Mouse (Mus musculus) erythroblast, embryonic 14.5 days (primary cell): ENCODE measurements around the gene Ttc38. TPM values are rescaled to one million over a fixed set of nuclear protein-coding genes. Genes with fewer than 3 reads are reported as not detected.

Experiments
- H3K27me3 ChIP-seq: 2 replicates; pipeline ENCODE4 v1.6.1; 2012; ENCODE audit warnings: inconsistent platforms; ENCODE audit not compliant: control insufficient read depth
- H3K36me3 ChIP-seq: 2 replicates; pipeline ENCODE4 v1.6.1; 2012; ENCODE audit warnings: mild to moderate bottlenecking, inconsistent platforms; ENCODE audit not compliant: control insufficient read depth
- H3K4me1 ChIP-seq: 2 replicates; pipeline ENCODE4 v1.6.1; 2012; ENCODE audit warnings: inconsistent platforms; ENCODE audit not compliant: control insufficient read depth
- H3K4me3 ChIP-seq: replicated peaks from 2 replicates; pipeline ENCODE3; 2012; ENCODE audit warnings: moderate library complexity, mild to moderate bottlenecking, inconsistent platforms
- H3K9me3 ChIP-seq: 2 replicates; pipeline ENCODE4 v1.6.1; 2012; ENCODE audit warnings: low read length, inconsistent platforms, mixed read lengths; ENCODE audit not compliant: control insufficient read depth
- GATA1 ChIP-seq: IDR thresholded peaks from 2 replicates; pipeline ENCODE4 v1.6.1; 2012; ENCODE audit warnings: low read length, inconsistent platforms, mixed read lengths
- TAL1 ChIP-seq: IDR thresholded peaks from 3 replicates; pipeline ENCODE4 v1.6.1; 2012; ENCODE audit warnings: low read length, inconsistent platforms, mixed read lengths
- polyA plus RNA-seq: library from polyadenylated mRNA; stranded (reverse); fragments of >175 nt; gene quantifications from 2 replicates; pipeline ENCODE4 v1.2.3, GENCODE M21; 2012

Gene Ttc38
- polyA plus RNA-seq: 0.16 and 0.30 TPM in 2 replicates

DNA sequence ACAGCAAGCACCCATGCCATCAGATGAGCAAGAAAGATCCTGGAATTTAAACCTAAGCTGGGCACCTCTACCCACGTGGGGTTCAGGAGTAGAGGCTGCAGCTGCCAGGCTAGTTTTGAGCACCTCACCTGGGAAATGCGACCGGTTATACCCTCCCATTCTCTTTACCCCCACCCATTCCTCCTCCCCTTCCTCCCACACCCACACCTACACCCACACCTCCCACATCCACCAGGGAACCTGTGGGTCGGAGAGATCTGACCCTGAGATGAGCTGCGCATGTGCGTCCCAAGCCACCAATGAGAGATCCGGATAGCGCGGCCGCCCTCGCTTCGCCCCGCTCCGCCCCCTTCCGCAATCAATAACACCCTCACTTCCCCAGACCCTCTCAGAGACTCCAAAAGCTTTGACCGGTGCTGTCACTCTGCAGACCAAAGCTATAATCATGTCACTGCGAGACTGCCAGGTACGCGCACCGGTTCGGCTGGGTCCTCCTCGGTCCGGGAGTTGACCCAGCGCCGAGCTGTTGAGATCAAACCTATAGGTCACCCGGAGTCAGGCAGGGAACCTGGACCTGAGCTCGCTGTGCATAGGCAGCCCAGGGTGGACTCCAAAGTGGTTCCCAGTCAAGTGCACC, at the start of gene Ttc38:
Ttc38 (plus strand) TSS at position 353 of the 637 bp plus-strand sequence.
- Histone ChIP-seq H3K27me3 (no peaks in the 10 kb centered on the region), H3K4me1 (peaks cover 37% of the 10 kb centered on the region), H3K36me3 (peaks cover 2% of the 10 kb centered on the region; the same call in 1 of the 2 replicates), H3K4me3 (peak within 1 kb of the TSS; percentile 75), H3K9me3 (no peaks in the 10 kb centered on the region)
- TF ChIP-seq GATA1 (no peak), TAL1 (no peak)

GRCm38 (mm10) chr15:85783146-85783545, 49.0 kb upstream of the Ttc38 start:
- Histone ChIP-seq H3K27me3 (no peaks in the 10 kb centered on the region), H3K9me3 (0 out of 2 replicates have a peak, but pooled peaks cover 2% of the 10 kb centered on the region), H3K36me3 (no peaks in the 10 kb centered on the region; the same call in 1 of the 2 replicates), H3K4me3 (no peak overlapping the region), H3K4me1 (no peaks in the 10 kb centered on the region)
- TF ChIP-seq TAL1 (no peak), GATA1 (no peak)

DNA sequence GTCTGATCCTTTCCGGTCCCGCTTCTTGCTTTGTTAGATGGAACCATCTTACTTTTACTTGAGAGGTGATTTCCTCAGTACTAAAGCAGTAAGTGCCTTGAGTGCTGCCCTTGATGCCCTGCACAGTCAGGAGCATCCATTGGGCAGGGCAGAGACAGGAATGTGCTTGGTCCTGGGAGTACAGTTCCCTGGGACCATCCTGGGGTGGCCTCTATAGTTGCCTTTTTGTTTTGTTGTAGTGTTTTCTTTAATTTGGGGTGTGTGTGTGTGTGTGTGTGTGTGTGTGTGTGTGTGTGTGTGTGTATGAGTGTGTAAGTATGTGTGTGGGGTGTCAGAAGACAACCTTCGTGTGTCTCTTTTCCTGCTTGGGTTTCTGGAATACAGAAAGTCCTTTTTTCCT, 47.8 kb upstream of the Ttc38 start:
- H3K36me3 ChIP-seq: no peaks in the 10 kb centered on the region; the same call in 1 of the 2 replicates
- no peaks in the 10 kb centered on the region for H3K27me3 ChIP-seq
- no peak overlapping the region for H3K4me3 ChIP-seq
- 0 out of 2 replicates have a peak, but pooled peaks cover 2% of the 10 kb centered on the region for H3K9me3 ChIP-seq
- TF ChIP-seq GATA1 (no peak), TAL1 (no peak)
- H3K4me1 ChIP-seq: no peaks in the 10 kb centered on the region

DNA sequence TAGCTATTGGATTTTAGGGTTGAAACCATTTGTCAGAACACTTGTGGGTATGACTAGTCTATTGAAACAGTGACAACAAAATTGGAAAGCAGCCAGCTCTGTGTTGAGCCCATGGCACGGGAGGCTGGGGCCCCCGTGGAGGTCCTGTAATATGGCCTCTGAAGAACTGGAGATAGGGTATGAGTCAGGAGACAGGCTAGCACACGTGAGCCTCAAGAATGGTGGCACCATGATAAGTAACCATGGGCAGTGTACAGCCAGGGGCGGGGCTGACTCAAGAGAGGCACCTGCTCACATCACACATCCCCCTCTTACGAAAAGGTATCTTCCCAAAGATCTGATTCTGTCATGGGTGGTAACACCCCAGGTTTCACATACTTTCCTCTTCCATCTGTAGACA, 45.4 kb upstream of the Ttc38 start:
- H3K27me3 ChIP-seq: no peaks in the 10 kb centered on the region
- 0 out of 2 replicates have a peak, but pooled peaks cover 2% of the 10 kb centered on the region for H3K9me3 ChIP-seq
- TF ChIP-seq GATA1 (no peak), TAL1 (no peak)
- no peak overlapping the region for H3K4me3 ChIP-seq
- H3K4me1 ChIP-seq: no peaks in the 10 kb centered on the region
- no peaks in the 10 kb centered on the region; the same call in 1 of the 2 replicates for H3K36me3 ChIP-seq

DNA sequence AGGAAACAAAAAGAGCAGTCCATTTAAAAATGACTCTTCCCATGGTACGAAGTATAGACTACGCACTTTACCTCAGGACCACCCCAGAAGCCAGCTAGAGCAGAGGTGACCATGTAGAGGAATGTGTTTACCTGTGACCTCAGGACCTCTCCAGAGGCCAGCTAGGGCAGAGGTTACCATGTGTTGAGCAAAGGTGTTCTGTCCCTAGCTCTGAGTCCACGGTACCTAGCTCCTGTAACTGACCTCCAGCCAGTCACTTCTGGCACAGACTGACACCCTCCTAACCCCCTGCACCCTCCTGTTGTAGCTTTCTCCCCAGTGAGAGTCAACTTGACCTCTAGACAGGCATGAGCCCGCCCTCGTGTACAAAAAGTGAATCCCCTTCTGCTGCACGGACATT, 44.6 kb upstream of the Ttc38 start:
- no peaks in the 10 kb centered on the region for H3K27me3 ChIP-seq
- H3K9me3 ChIP-seq: 0 out of 2 replicates have a peak, but pooled peaks cover 2% of the 10 kb centered on the region
- no peaks in the 10 kb centered on the region for H3K4me1 ChIP-seq
- no peak for TF ChIP-seq TAL1
- TF ChIP-seq GATA1: no peak
- H3K4me3 ChIP-seq: no peak overlapping the region
- no peaks in the 10 kb centered on the region; the same call in 1 of the 2 replicates for H3K36me3 ChIP-seq

GRCm38 (mm10) chr15:85788051-85788450, 44.1 kb upstream of the Ttc38 start:
- no peaks in the 10 kb centered on the region for H3K27me3 ChIP-seq
- H3K9me3 ChIP-seq: 0 out of 2 replicates have a peak, but pooled peaks cover 2% of the 10 kb centered on the region
- TF ChIP-seq TAL1 (no peak), GATA1 (no peak)
- no peaks in the 10 kb centered on the region for H3K4me1 ChIP-seq
- no peak overlapping the region for H3K4me3 ChIP-seq
- H3K36me3 ChIP-seq: no peaks in the 10 kb centered on the region; the same call in 1 of the 2 replicates

- no peaks in the 10 kb centered on the region for H3K27me3 ChIP-seq
- H3K36me3 ChIP-seq: no peaks in the 10 kb centered on the region; the same call in 1 of the 2 replicates
- H3K9me3 ChIP-seq: no peaks in the 10 kb centered on the region
- TF ChIP-seq GATA1 (no peak), TAL1 (no peak)
- no peaks in the 10 kb centered on the region for H3K4me1 ChIP-seq
- no peak overlapping the region for H3K4me3 ChIP-seq
Measured at GRCm38 (mm10) chr15:85788633-85789032, 43.5 kb upstream of the Ttc38 start.

GRCm38 (mm10) chr15:85791449-85791848, 40.7 kb upstream of the Ttc38 start:
- no peaks in the 10 kb centered on the region for H3K4me1 ChIP-seq
- TF ChIP-seq TAL1 (no peak), GATA1 (no peak)
- H3K9me3 ChIP-seq: no peaks in the 10 kb centered on the region
- H3K4me3 ChIP-seq: no peak overlapping the region
- H3K36me3 ChIP-seq: no peaks in the 10 kb centered on the region; the same call in 1 of the 2 replicates
- H3K27me3 ChIP-seq: no peaks in the 10 kb centered on the region

GRCm38 (mm10) chr15:85792819-85793218, 39.3 kb upstream of the Ttc38 start:
- no peak for TF ChIP-seq GATA1
- no peak for TF ChIP-seq TAL1
- H3K4me3 ChIP-seq: no peak overlapping the region
- H3K4me1 ChIP-seq: no peaks in the 10 kb centered on the region
- no peaks in the 10 kb centered on the region for H3K27me3 ChIP-seq
- no peaks in the 10 kb centered on the region for H3K9me3 ChIP-seq
- no peaks in the 10 kb centered on the region; the same call in 1 of the 2 replicates for H3K36me3 ChIP-seq
